Comparison of ENCODE assay signal across 26 mouse cellular contexts in the genomic region with DNA sequence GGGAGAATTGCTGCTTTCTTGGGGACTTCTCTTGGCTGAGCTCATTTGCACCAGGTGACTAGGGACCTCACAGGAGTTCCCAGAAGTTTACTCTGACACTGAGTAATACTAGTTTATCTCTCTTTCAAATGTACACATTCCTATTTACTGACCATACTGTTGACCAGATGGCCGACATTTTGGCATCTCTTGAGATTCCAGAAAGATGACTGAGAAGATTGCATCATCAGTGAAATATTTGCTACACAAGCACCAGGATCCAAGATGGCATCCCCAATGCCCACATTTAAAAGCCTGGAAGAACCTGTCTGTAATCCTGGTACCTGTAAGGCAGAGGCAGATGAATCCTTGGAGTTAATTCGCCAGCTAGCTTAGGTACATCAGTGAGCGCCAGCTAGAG.
"Had no signal": no experiment of that assay in that cellular context is flagged by ENCODE, and none has a peak within 500 bp of the region (broad histone marks: within the 10 kb centered on the region; RNA-seq: fewer than 3 reads in every experiment).

No protein-coding gene starts in this region.

- H3K4me3 ChIP-seq: heart, adult 2 months; heart, embryonic 13.5 days; heart, embryonic 15.5 days; intestine, embryonic 15.5 days; layer of hippocampus, adult 2 months; limb, embryonic 13.5 days; limb, embryonic 15.5 days; liver, embryonic 12.5 days had no signal

- DNase-seq: gastrocnemius, postnatal 14 days; gastrocnemius, postnatal 36 days; heart, adult 11 months; heart, adult 2 months; heart, postnatal 14 days; heart, postnatal 36 days; kidney, adult 18-20 months; kidney, adult 8-10 months; kidney, postnatal 10 days; kidney, postnatal 25 days; kidney, postnatal 4 days; layer of hippocampus, postnatal 36 days; left cerebral cortex, postnatal 4 days had no signal

- H3K27me3 ChIP-seq: heart, embryonic 13.5 days; heart, embryonic 15.5 days; intestine, embryonic 15.5 days; limb, embryonic 15.5 days; liver, embryonic 12.5 days had no signal

- H3K27ac ChIP-seq: heart, embryonic 13.5 days; heart, embryonic 15.5 days; hindbrain, embryonic 14.5 days; intestine, embryonic 15.5 days; layer of hippocampus, adult 2 months; limb, embryonic 13.5 days; liver, embryonic 12.5 days; liver, embryonic 14.5 days had no signal

- H3K36me3 ChIP-seq: heart, embryonic 13.5 days; heart, embryonic 15.5 days; intestine, embryonic 15.5 days; limb, embryonic 13.5 days; limb, embryonic 15.5 days; liver, embryonic 12.5 days had no signal

- H3K4me2 ChIP-seq: heart, embryonic 11.5 days; heart, embryonic 13.5 days; heart, embryonic 15.5 days; hindbrain, embryonic 14.5 days; intestine, embryonic 15.5 days; limb, embryonic 13.5 days; limb, embryonic 15.5 days; liver, embryonic 12.5 days had no signal

- ATAC-seq: hindbrain, embryonic 16.5 days; inflammation-experienced regulatory T-cells, adult 6 months; intestine, embryonic 15.5 days; intestine, postnatal 0 days; liver, embryonic 12.5 days had no signal

- H3K9me3 ChIP-seq: heart, embryonic 13.5 days; heart, embryonic 15.5 days; intestine, embryonic 15.5 days; limb, embryonic 13.5 days; limb, embryonic 15.5 days; liver, embryonic 12.5 days had no signal

- H3K9ac ChIP-seq: heart, embryonic 13.5 days; heart, embryonic 15.5 days; hindbrain, embryonic 14.5 days; intestine, embryonic 15.5 days; limb, embryonic 13.5 days; limb, embryonic 15.5 days; liver, embryonic 12.5 days; liver, embryonic 14.5 days had no signal
